Mouse (Mus musculus) C2C12 (cell line): ENCODE data around the gene B3galt1.

Experiments
- CTCF ChIP-seq: IDR thresholded peaks from one replicate; pipeline ENCODE4 v1.5.1; 2011; ENCODE audit not compliant: control insufficient read depth, insufficient read depth, insufficient read length
- MAX ChIP-seq: IDR thresholded peaks from one replicate; pipeline ENCODE4 v1.6.1; 2011; ENCODE audit warnings: mild to moderate bottlenecking, control low read depth
- MYOG ChIP-seq: IDR thresholded peaks from one replicate; pipeline ENCODE4 v1.6.1; 2011; ENCODE audit not compliant: control insufficient read depth, insufficient read length; ENCODE audit errors: extremely low read depth
- USF1 ChIP-seq: IDR thresholded peaks from one replicate; pipeline ENCODE4 v1.6.1; 2011; ENCODE audit warnings: low read depth, mild to moderate bottlenecking, control low read depth, moderate library complexity

- TF ChIP-seq CTCF (no peak), MAX (no peak), USF1 (no peak), MYOG (no peak)
These were observed 26.4 kb downstream of the B3galt1 start for GRCm38 (mm10) chr2:67591831-67592629.
